Mouse (Mus musculus): ENCODE measurements around the gene Pimreg.

Gene Pimreg

DNA sequence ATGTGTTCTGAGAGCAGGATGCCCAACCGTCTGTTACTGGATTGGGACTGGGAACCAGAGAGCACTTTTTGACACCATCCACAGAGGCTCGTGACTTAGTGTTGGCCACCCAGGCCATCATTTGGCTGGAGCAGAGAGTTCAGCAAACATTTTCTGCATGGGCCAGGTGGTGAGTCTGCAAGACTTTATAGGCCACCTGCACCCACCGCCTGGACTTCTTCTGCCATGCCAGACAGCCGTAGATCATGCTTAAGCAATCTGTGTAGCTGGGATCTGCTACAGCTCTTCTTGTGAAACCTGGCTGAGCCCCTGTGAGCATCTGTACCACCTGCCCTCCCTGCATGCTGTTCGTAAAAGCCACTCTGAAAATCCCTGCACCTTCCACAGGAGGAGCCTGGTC lies 25.5 kb downstream of the Pimreg start:
- DNase-seq (ENCODE audit: low spot score) = no peak

DNA sequence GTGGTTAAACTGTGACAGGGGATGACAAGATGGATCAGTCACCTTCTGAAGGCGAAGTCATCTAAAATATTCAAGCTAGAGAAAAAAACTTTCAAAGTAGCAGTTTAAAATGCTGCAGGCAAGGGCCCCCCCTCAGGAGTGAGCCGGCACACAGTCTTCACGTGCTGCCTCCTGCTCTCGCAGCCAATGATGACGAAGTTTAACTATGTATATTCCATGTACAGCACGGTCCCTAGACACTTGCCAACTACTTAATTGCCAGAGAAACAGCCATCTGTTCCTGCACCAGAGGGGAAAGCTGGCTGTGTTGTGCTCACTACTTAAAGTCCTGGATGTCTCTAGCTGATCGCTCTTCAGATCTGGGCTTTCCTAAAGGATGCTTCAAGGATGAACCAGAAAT lies 26.2 kb downstream of the Pimreg start:
- DNase-seq (ENCODE audit: low spot score) = no peak

DNA sequence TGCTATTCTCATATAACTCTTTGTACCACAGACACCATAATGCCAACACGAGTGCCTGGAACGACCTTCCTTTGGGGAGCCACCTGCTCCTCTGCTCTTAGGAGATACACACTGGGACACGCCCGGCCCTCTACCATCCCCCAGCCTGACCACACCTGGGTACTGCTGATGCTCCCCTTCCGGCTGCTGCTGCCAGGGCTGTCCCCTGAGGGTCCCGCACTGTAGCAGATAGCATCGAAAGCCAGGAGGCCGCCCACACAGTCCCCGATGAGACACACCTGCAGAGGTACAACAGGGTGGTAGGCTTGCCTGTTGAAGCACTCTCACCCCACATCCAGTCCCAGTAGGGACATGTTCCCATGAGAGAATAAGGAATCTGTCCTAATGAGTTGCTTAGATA lies 28.9 kb downstream of the Pimreg start:
- no peak for DNase-seq (ENCODE audit: low spot score)

DNA sequence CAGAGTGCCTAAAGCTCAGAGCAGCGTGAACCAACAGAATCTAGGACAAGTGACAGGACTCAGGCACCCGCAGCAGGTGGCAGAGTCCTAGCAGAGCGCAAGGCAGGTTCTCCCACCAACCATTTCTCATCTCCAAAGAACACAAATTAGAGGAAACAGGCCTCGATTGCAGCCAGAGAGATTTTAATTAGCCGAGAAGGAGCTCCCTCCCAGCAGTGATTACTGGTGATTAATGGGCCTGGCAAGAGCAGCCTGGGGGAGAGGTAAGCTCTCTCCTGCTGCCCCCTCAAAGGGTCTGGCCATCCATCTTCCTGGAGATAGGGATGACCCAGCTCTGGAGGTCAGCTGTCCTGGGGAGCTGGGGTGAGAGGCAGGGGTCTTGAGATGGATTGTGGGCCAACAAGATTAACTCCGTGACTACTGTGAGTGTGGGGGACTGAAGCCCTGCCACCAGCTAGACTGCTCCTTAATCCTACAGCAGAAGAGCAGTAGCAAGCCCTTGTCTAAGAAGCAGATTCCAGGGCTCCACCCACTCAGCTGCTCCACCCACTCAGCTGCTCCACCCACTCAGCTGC lies 30.6 kb downstream of the Pimreg start:
- DNase-seq (ENCODE audit: low spot score) = peak; percentile 36

DNA sequence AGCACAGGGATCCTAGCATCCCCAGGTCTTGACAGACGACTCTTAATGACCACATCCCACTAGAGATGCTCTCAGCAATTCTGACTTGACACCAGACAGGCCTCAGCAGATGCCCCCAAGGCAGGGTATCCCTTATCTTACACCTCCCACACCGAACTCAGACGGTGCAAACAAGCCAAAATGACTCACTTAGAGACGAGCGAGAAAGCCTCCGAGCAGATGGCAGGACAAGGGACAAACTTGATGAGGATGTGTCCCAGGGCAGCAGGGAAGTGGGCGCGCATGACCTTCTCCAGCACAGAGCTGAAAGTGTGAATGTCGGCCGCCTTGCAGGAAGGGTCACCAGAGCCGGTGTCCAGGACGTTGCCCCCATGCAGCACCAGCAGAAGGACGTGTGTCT lies 32.4 kb downstream of the Pimreg start:
- no peak for DNase-seq (ENCODE audit: low spot score)

DNA sequence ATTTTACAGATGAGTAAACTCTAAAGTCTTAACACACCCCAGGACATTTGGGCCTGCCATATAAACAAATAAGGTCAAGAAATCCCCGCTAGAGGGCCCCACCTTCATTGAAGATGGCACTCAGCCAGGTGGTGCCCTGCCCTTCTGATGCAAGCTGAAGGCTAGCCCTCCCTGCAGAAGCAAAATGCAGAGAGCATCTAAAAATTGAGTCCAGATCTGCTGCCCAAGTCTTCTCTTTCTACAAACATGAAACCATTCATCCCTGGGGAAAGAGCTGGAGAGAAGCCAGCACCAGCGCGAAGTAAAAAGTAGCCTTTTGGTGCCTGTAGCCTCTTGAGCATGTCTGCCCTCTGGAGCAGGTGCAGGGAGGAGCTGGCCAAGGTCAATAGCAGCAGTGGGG lies 36.2 kb downstream of the Pimreg start:
- no peak for DNase-seq (ENCODE audit: low spot score)

DNA sequence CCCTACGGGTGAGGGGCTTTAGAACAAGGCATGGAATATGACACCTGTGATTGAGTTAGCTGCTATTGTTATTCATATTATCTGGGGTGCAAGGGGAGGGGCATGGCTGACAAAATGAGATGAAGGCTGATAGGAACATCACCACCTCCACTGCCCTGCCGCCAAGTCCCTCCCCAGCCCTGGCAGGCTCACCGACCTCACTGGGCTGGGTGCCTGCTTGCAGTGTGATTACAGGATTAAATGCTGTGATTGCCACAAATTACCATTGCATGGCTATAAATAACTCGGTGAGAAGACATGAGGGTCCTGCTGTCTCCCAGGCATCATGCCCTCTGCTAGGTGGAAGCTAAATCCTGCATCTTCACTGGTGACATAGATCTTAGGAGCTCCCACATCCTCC lies 36.8 kb downstream of the Pimreg start:
- no peak for DNase-seq (ENCODE audit: low spot score)

DNA sequence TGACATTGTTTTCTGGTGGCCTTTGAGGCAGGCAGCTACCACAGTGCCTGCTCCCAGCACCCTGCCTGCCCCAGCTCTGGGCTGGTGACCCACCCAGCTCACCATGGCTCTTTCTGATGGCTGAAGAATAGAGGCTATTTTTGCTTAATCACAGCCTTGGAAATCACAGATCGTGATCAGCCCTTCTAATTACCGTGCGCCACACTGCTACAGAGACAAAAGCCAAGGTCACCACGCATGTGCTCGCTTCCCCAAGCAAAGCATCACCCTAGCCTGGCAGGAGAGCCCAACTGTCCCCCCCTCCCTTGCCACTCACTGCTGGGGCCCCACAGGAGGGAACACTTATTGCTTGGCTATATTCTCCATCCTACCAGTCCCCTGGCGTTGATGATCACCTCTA lies 38.6 kb downstream of the Pimreg start:
- no peak for DNase-seq (ENCODE audit: low spot score)

DNA sequence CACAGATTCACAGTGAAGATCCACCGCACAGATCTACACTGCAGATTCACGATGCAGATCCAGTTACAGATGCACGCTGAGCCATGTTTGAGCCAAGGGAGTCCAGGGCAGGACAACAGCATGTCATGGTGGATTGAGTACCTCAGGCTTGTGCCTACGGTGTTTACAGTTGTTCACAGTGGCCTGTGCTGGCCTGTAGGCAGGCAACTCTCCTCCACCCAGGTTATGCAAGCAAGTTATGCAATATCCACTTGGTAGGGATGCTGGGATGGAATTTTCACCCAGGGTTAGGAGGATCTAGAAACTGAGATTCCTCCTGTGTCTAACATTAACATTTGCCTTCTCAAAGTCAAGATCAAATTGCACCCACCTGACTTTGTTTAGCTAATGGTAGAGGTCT lies 40.8 kb downstream of the Pimreg start:
- no peak for DNase-seq (ENCODE audit: low spot score)

DNA sequence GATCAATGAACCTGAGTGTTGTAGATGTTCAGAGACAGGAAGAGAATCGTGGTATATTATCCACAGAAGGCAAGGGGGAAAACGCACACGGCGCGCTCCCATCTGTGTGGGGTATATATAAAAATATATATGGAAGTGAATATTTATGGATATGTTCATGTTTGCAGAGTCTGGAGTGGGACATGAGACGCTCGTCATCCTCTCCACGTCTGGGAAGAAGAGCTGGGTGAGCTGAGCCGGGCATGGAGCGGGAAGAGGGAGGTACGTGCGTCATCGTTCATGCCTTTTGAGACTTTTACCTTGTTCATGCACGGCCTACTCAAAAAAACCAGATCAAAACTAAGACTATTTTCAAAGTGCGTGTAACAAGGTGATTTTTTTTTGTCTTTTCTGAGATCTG lies 42.5 kb downstream of the Pimreg start:
- DNase-seq (ENCODE audit: low spot score) = no peak

DNA sequence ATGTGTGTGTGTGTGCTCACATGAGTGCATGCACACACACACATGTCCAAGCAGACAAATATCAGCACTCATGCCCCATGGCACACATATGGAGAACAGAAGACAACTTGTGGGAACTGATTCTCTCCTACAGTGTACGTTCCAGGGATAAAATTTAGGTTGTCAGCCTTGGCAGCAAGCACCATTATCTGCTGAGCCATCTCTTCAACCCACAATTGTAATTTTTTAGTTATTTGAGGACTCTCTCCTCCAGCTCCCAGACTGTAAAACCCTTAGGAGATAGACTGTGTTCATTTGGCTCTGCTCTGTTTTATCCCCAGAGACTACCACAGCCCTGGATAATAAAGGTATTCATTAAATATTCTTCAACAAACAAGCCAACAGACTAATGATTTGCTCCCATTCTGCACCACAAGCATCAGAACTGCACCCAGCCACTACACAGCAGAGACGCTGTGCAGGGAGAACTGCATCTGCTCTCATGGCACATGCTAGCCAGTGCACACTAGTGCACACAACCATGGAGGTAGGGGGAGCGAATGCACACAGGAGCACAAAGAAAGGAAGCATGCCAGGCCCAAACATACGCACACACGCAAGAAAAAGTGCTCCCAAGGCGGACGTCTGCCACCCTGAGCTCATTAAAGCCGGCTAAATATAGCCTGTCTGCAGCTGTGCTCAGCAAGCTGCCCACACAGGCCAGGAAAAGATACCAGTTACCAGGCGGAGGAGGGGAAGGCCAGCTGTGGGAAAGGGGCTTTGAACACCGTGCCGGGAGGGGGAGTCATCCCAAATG lies 44.6 kb downstream of the Pimreg start:
- peak; percentile 17 for DNase-seq (ENCODE audit: low spot score)

DNA sequence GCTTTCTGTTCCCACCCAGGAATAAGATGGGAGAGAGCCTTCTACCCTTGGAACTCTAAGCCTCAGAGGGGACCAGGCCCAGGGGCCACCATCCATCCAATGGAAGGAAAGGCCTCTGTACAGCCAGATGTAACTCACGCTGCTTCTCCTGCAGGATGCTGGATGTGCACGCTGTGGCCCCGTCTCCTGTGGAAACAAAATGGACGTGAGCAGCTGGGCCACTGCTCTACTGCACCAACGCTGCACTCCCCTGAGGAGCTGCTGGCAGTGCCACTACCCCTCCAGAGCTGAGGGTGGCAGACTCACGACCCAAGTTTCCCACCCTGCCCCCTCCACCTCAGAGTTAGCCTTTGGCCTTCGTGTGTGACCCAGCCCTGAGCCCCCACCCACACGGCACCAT lies 50.6 kb downstream of the Pimreg start:
- DNase-seq (ENCODE audit: low spot score) = no peak

DNA sequence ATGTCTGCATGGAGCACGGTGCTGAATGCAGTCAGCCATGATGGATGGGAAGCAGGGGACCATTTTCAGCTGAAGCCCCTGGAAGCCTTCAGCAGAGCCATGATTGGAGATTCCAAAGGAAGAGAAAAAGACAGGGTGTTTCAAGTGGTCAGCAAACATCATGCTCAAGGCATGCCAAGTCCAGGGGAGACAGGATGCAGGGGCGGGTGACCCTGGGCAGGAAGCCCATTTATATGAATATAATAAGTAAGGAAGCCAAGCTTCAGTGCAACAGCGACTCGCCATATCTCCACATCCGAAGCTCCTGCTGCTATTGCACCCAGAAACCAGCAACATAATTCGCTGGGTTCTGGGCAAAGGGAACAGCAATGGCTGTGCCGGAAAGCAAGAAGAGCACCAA lies 52.6 kb downstream of the Pimreg start:
- DNase-seq (ENCODE audit: low spot score) = no peak

DNA sequence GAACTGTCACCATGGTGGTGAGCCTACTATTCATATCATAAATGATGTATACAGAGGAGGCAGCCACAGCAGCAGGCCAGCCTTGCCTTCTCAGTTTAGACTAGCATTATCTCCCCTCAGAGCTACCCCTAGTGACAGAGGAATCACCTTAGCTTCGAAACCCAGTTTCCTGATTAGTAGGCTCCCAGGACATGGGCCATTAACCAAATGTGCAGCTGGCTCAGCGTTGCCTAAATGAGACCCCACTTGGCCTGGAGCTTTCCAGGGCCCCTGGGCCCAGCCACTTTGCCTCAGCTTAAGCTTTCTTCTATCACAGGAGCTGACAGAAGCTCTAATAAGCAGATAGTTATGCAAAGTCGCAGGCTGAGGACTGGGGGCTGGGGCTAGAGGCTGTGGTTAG lies 54.2 kb downstream of the Pimreg start:
- no peak for DNase-seq (ENCODE audit: low spot score)

Data from embryo, embryonic 10.5 days (tissue).